Mouse (Mus musculus) liver, adult 2 months (tissue): ENCODE data around the gene Amh.

Experiments
- CTCF ChIP-seq: fragments of 200-500 bp; IDR thresholded peaks from 2 replicates; pipeline ENCODE4 v1.5.1; 2011; ENCODE audit warnings: low read depth, low read length, control low read depth
- POLR2A ChIP-seq: fragments of 200-500 bp; IDR thresholded peaks from 2 replicates; pipeline ENCODE4 v1.6.1; 2011; ENCODE audit warnings: low read length, control low read depth; ENCODE audit not compliant: insufficient read depth; ENCODE audit errors: extremely low read depth

GRCm38 (mm10) chr10:80808099-80808984, 3.3 kb downstream of the Amh start:
- TF ChIP-seq CTCF (no peak), POLR2A (no peak)
